15 mouse cellular contexts compared by ENCODE assay signal in the genomic region with DNA sequence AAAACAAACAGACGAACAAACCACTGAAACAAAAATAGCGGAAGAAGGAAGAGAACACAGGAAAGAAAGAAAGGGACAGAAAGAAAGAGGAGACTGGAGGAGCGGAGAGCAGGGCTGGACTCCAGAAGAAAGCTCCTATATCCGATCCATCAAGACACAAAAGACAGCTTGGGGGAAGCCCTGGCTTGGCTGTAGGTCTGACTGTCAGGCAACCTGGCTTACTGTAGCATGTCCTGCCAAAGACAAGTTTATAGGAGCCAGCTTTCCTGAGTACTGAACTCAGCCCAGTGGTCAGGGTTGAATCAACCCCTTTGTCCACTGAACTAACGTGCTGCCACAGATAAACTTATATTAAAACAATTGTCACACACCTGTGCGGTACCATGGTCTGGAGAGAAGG. TPM values are rescaled to one million over a fixed set of nuclear protein-coding genes. Genes with fewer than 3 reads are reported as not detected.
A peak's percentile ranks its signal among the peaks of the same experiment; 100 is the strongest.
DNase-seq lines count a peak whose midpoint lies in the region; ATAC-seq lines count a peak whose summit lies in the region.
"Had no signal": no experiment of that assay in that cellular context is flagged by ENCODE, and none has a peak within 500 bp of the region (broad histone marks: within the 10 kb centered on the region; RNA-seq: fewer than 3 reads in every experiment).

No protein-coding gene starts in this region.

- no peak overlapping the region for H3K4me2 ChIP-seq in forebrain, embryonic 13.5 days
- no peak overlapping the region for H3K4me2 ChIP-seq in stomach, embryonic 16.5 days (ENCODE audit: low read depth, low read length)
- H3K4me2 ChIP-seq: embryonic facial prominence, embryonic 12.5 days; forebrain, embryonic 15.5 days; heart, embryonic 13.5 days; hindbrain, embryonic 15.5 days had no signal

- no peak for ATAC-seq in forebrain, embryonic 13.5 days
- ATAC-seq in stomach, embryonic 16.5 days (ENCODE audit: insufficient read depth, low FRiP score), result no peak
- ATAC-seq: CD4-positive, CD25-positive, alpha-beta regulatory T cell, adult 4 months had no signal

- WGBS in forebrain, embryonic 13.5 days, result 87% methylated on average over 6 of the region's 6 CpGs
- 87% methylated on average over 6 of the region's 6 CpGs for WGBS in forebrain, embryonic 10.5 days
- 82% methylated on average over 6 of the region's 6 CpGs for WGBS in stomach, embryonic 16.5 days

- DNase-seq in forebrain, embryonic 10.5 days (ENCODE audit: extremely low spot score, low spot score), result no peak
- peak; percentile 57 for DNase-seq in A20 (ENCODE audit: low read depth, low spot score)
- peak; percentile 26 for DNase-seq in brain, adult 2 months (ENCODE audit: low read depth, low spot score)
- no peak for DNase-seq in neural tube, embryonic 10.5 days (ENCODE audit: extremely low spot score, low spot score)
- no peak for DNase-seq in lung, postnatal 4 days
- DNase-seq: B cell, adult 2 months; gastrocnemius, postnatal 36 days had no signal

- no peak overlapping the region for H3K4me3 ChIP-seq in forebrain, embryonic 13.5 days
- no peak overlapping the region for H3K4me3 ChIP-seq in forebrain, embryonic 10.5 days
- no peak overlapping the region for H3K4me3 ChIP-seq in stomach, embryonic 16.5 days (replicated peaks; ENCODE audit: low read length)
- H3K4me3 ChIP-seq: embryonic facial prominence, embryonic 12.5 days; forebrain, embryonic 15.5 days; heart, embryonic 13.5 days; hindbrain, embryonic 15.5 days had no signal

- H3K27me3 ChIP-seq in forebrain, embryonic 13.5 days, result no peaks in the 10 kb centered on the region
- no peaks in the 10 kb centered on the region for H3K27me3 ChIP-seq in forebrain, embryonic 10.5 days (ENCODE audit: poor library complexity, severe bottlenecking)
- H3K27me3 ChIP-seq in stomach, embryonic 16.5 days (ENCODE audit: control insufficient read depth, insufficient read depth, low read length), result no peaks in the 10 kb centered on the region
- H3K27me3 ChIP-seq: embryonic facial prominence, embryonic 12.5 days; forebrain, embryonic 15.5 days; heart, embryonic 13.5 days; hindbrain, embryonic 15.5 days had no signal

- H3K9me3 ChIP-seq in forebrain, embryonic 13.5 days (replicated peaks), result no peaks in the 10 kb centered on the region
- no peaks in the 10 kb centered on the region for H3K9me3 ChIP-seq in forebrain, embryonic 10.5 days
- H3K9me3 ChIP-seq in stomach, embryonic 16.5 days (replicated peaks; ENCODE audit: control insufficient read depth, low read length), result no peaks in the 10 kb centered on the region
- H3K9me3 ChIP-seq: embryonic facial prominence, embryonic 12.5 days; forebrain, embryonic 15.5 days; G1E; heart, embryonic 13.5 days; hindbrain, embryonic 15.5 days had no signal

- no peaks in the 10 kb centered on the region for H3K36me3 ChIP-seq in forebrain, embryonic 13.5 days (ENCODE audit: poor library complexity, severe bottlenecking)
- no peaks in the 10 kb centered on the region for H3K36me3 ChIP-seq in forebrain, embryonic 10.5 days (replicated peaks)
- H3K36me3 ChIP-seq in stomach, embryonic 16.5 days (ENCODE audit: control insufficient read depth, insufficient read depth, low read length), result no peaks in the 10 kb centered on the region
- H3K36me3 ChIP-seq: embryonic facial prominence, embryonic 12.5 days; forebrain, embryonic 15.5 days; G1E; heart, embryonic 13.5 days; hindbrain, embryonic 15.5 days had no signal

- peaks cover 32% of the 10 kb centered on the region for H3K4me1 ChIP-seq in forebrain, embryonic 13.5 days
- H3K4me1 ChIP-seq in forebrain, embryonic 10.5 days, result peaks cover 24% of the 10 kb centered on the region
- peaks cover 19% of the 10 kb centered on the region for H3K4me1 ChIP-seq in stomach, embryonic 16.5 days (ENCODE audit: control insufficient read depth, insufficient read depth, low read length)

- H3K9ac ChIP-seq in forebrain, embryonic 13.5 days, result no peak overlapping the region
- H3K9ac ChIP-seq in stomach, embryonic 16.5 days (ENCODE audit: low read length), result 0 out of 2 replicates have a peak overlapping the region, but pooled peaks have one; percentile 10
- H3K9ac ChIP-seq: embryonic facial prominence, embryonic 12.5 days; forebrain, embryonic 15.5 days; heart, embryonic 13.5 days; hindbrain, embryonic 15.5 days had no signal

- H3K27ac ChIP-seq in forebrain, embryonic 13.5 days, result 0 out of 2 replicates have a peak overlapping the region, but pooled peaks have one; percentile 35
- H3K27ac ChIP-seq in forebrain, embryonic 10.5 days, result no peak overlapping the region
- H3K27ac ChIP-seq in stomach, embryonic 16.5 days (ENCODE audit: low read length), result no peak overlapping the region
- H3K27ac ChIP-seq: embryonic facial prominence, embryonic 12.5 days; heart, embryonic 13.5 days had no signal

RNA-seq across cellular contexts. Expression of a gene that starts 9.8 kb away (rescaled TPM):
- 1.4 and 1.7 TPM in 2 replicates for polyA plus RNA-seq in forebrain, embryonic 13.5 days (2015; fragmentation: Nextera tagmentation; extraction: Ambion mirVana)
- 0.23 and 0.32 TPM in 2 replicates for polyA plus RNA-seq in forebrain, embryonic 10.5 days (2016; fragmentation: Nextera tagmentation; extraction: Ambion mirVana)
- 1.2 and 4.1 TPM in 2 replicates for polyA plus RNA-seq in stomach, embryonic 16.5 days (2015; fragmentation: Nextera tagmentation; extraction: Ambion mirVana)
- polyA plus RNA-seq: G1E had no signal

RNA-seq across cellular contexts. Expression of a gene that starts 23.8 kb away (rescaled TPM):
- polyA plus RNA-seq in forebrain, embryonic 13.5 days (2015; fragmentation: Nextera tagmentation; extraction: Ambion mirVana), result 2.4 and 3.3 TPM in 2 replicates
- 0.33 and 0.40 TPM in 2 replicates for polyA plus RNA-seq in forebrain, embryonic 10.5 days (2016; fragmentation: Nextera tagmentation; extraction: Ambion mirVana)
- polyA plus RNA-seq in stomach, embryonic 16.5 days (2015; fragmentation: Nextera tagmentation; extraction: Ambion mirVana), result 25.9 and 37.1 TPM in 2 replicates
- polyA plus RNA-seq: G1E had no signal

RNA-seq across cellular contexts. Expression of a gene that starts 27.5 kb away (rescaled TPM):
- polyA plus RNA-seq in forebrain, embryonic 13.5 days (2015; fragmentation: Nextera tagmentation; extraction: Ambion mirVana), result 422 and 512 TPM in 2 replicates
- 320 and 327 TPM in 2 replicates for polyA plus RNA-seq in forebrain, embryonic 10.5 days (2016; fragmentation: Nextera tagmentation; extraction: Ambion mirVana)
- 292 and 373 TPM in 2 replicates for polyA plus RNA-seq in stomach, embryonic 16.5 days (2015; fragmentation: Nextera tagmentation; extraction: Ambion mirVana)

RNA-seq across cellular contexts. Expression of a gene that starts 53.5 kb away (rescaled TPM):
- polyA plus RNA-seq in forebrain, embryonic 13.5 days (2015; fragmentation: Nextera tagmentation; extraction: Ambion mirVana), result 53.5 and 54.1 TPM in 2 replicates
- 63.3 and 69.4 TPM in 2 replicates for polyA plus RNA-seq in forebrain, embryonic 10.5 days (2016; fragmentation: Nextera tagmentation; extraction: Ambion mirVana)
- polyA plus RNA-seq in stomach, embryonic 16.5 days (2015; fragmentation: Nextera tagmentation; extraction: Ambion mirVana), result 52.8 and 56.1 TPM in 2 replicates

RNA-seq across cellular contexts. Expression of a gene that starts 55.9 kb away (rescaled TPM):
- polyA plus RNA-seq in forebrain, embryonic 13.5 days (2015; fragmentation: Nextera tagmentation; extraction: Ambion mirVana), result 28.3 and 30.8 TPM in 2 replicates
- polyA plus RNA-seq in forebrain, embryonic 10.5 days (2016; fragmentation: Nextera tagmentation; extraction: Ambion mirVana), result 56.2 and 61.3 TPM in 2 replicates
- 38.5 and 42.5 TPM in 2 replicates for polyA plus RNA-seq in stomach, embryonic 16.5 days (2015; fragmentation: Nextera tagmentation; extraction: Ambion mirVana)

Comparison
In these comparisons a context has a peak if more than half of its experiments do, and no peak if none do; other contexts are left out.
1. DNase-seq: peak in A20 (single experiment) and brain, adult 2 months (single experiment); none in forebrain, embryonic 10.5 days (single experiment), neural tube, embryonic 10.5 days (single experiment) and lung, postnatal 4 days (0 of 2).